Mouse (Mus musculus): Measurements from ENCODE around the gene Vmn2r43. TPM values are rescaled to one million over a fixed set of nuclear protein-coding genes. Genes with fewer than 3 reads are reported as not detected.
"Not testable (repeated sequence)": the region's sequence is repeated elsewhere in the genome, so short reads cannot be mapped to it uniquely, and the experiment has no call there.

Gene Vmn2r43
- not detected in 2 replicates for polyA plus RNA-seq (2012; rRNA removed)

GRCm38 (mm10) chr7:8260499-8260898 lies at the start of gene Vmn2r43:
TSS of gene Vmn2r43 (minus strand) at chr7:8260599.
- DNase-seq (ENCODE audit: low spot score) = not testable (repeated sequence)

- not testable (repeated sequence) for DNase-seq (ENCODE audit: low spot score)
Measured at GRCm38 (mm10) chr7:8200220-8200619, 60.2 kb downstream of the Vmn2r43 start, which contains the start of gene Vmn2r42. TSS of gene Vmn2r42 (minus strand) at chr7:8200320.

Other genes starting within 250 kb of the Vmn2r43 start
- not detected in 2 replicates for gene Vmn2r41, start 98.9 kb downstream of the Vmn2r43 start, polyA plus RNA-seq (2012; rRNA removed)
- not detected in 2 replicates for gene Vmn2r42, start 60.3 kb downstream of the Vmn2r43 start, polyA plus RNA-seq (2012; rRNA removed)
- gene Vmn2r44, start 122.7 kb upstream of the Vmn2r43 start, polyA plus RNA-seq (2012; rRNA removed) = not detected in 2 replicates
- gene Vmn2r45, start 228.5 kb upstream of the Vmn2r43 start, polyA plus RNA-seq (2012; rRNA removed) = not detected in 2 replicates

Data from urinary bladder, adult 2 months (tissue).